Mouse (Mus musculus) forebrain, embryonic 15.5 days (tissue): ENCODE data around the gene Pde9a. TPM values are rescaled to one million over a fixed set of nuclear protein-coding genes. Genes with fewer than 3 reads are reported as not detected.

Source experiments
- ATAC-seq: fragments of 200-750 bp; cut with Nextera tagmentation; replicated peaks from 2 replicates; pipeline ENCODE4 v1.8.0; 2017; ENCODE audit warnings: mild to moderate bottlenecking, moderate TSS enrichment, moderate library complexity
- H3K27ac ChIP-seq: fragments of 300-500 bp; sonication (generic); replicated peaks from 2 replicates; pipeline ENCODE4 v1.5.1; 2015; ENCODE audit warnings: mild to moderate bottlenecking, inconsistent platforms
- H3K27me3 ChIP-seq: fragments of 300-500 bp; sonication (generic); 2 replicates; pipeline ENCODE4 v1.6.1; 2015; ENCODE audit warnings: inconsistent platforms
- H3K36me3 ChIP-seq: fragments of 300-500 bp; sonication (generic); 2 replicates; pipeline ENCODE4 v1.6.1; 2015; ENCODE audit warnings: mild to moderate bottlenecking, inconsistent platforms
- H3K4me1 ChIP-seq: fragments of 300-500 bp; sonication (generic); 2 replicates; pipeline ENCODE4 v1.6.1; 2015; ENCODE audit warnings: inconsistent platforms
- H3K4me2 ChIP-seq: fragments of 300-500 bp; sonication (generic); replicated peaks from 2 replicates; pipeline ENCODE4 v1.6.1; 2015; ENCODE audit warnings: mild to moderate bottlenecking, inconsistent platforms
- H3K4me3 ChIP-seq: fragments of 300-500 bp; sonication (generic); 2 replicates; pipeline ENCODE4 v1.5.1; 2015; ENCODE audit warnings: mild to moderate bottlenecking, inconsistent platforms
- H3K9ac ChIP-seq: fragments of 300-500 bp; sonication (generic); replicated peaks from 2 replicates; pipeline ENCODE4 v1.6.1; 2015; ENCODE audit warnings: mild to moderate bottlenecking, inconsistent platforms
- H3K9me3 ChIP-seq: fragments of 300-500 bp; sonication (generic); 2 replicates; pipeline ENCODE4 v1.6.1; 2016; ENCODE audit warnings: inconsistent platforms
- WGBS: fragments of 180-500 bp; shearing (Covaris S2); methylation state at CpG from one replicate; pipeline ENCODE4 v1.1.7; 2015; ENCODE audit warnings: mixed read lengths; 5-methylcytosine and 5-hydroxymethylcytosine counted together
- polyA plus RNA-seq: library from polyadenylated mRNA; unstranded; fragments of >200 nt; fragmentation: Nextera tagmentation; extraction: Ambion mirVana; gene quantifications from 2 replicates; pipeline ENCODE4 v1.2.1, GENCODE M21; 2015

Pde9a gene
- polyA plus RNA-seq, 1 experiment from 2014 or later = 59.6 TPM

- no peak overlapping the region for H3K27ac ChIP-seq
- 83% methylated on average over 3 of the region's 3 CpGs for WGBS
- H3K9ac ChIP-seq = no peak overlapping the region
- H3K36me3 ChIP-seq = no peaks in the 10 kb centered on the region
- no peaks in the 10 kb centered on the region for H3K9me3 ChIP-seq
- H3K4me1 ChIP-seq = peaks cover 44% of the 10 kb centered on the region
- no peak for ATAC-seq
- H3K4me3 ChIP-seq = no peak overlapping the region
- no peak overlapping the region for H3K4me2 ChIP-seq
- H3K27me3 ChIP-seq = no peaks in the 10 kb centered on the region
Observed at GRCm38 (mm10) chr17:31391462-31391861, 5.5 kb downstream of the Pde9a start.

GRCm38 (mm10) chr17:31392041-31392440 lies 6.0 kb downstream of the Pde9a start:
- Histone ChIP-seq H3K36me3 (no peaks in the 10 kb centered on the region), H3K9ac (no peak overlapping the region), H3K4me3 (no peak overlapping the region), H3K27me3 (no peaks in the 10 kb centered on the region), H3K9me3 (no peaks in the 10 kb centered on the region), H3K4me2 (no peak overlapping the region), H3K27ac (no peak overlapping the region), H3K4me1 (peaks cover 38% of the 10 kb centered on the region)
- ATAC-seq = no peak
- WGBS = 86% methylated on average over 5 of the region's 5 CpGs

GRCm38 (mm10) chr17:31393811-31394210 lies 7.8 kb downstream of the Pde9a start:
- no peak overlapping the region for H3K4me2 ChIP-seq
- no peak overlapping the region for H3K27ac ChIP-seq
- H3K27me3 ChIP-seq = no peaks in the 10 kb centered on the region
- H3K4me1 ChIP-seq = peaks cover 20% of the 10 kb centered on the region
- H3K9ac ChIP-seq = no peak overlapping the region
- no peak overlapping the region for H3K4me3 ChIP-seq
- WGBS = 70% methylated on average over 2 of the region's 2 CpGs
- no peaks in the 10 kb centered on the region for H3K36me3 ChIP-seq
- no peaks in the 10 kb centered on the region for H3K9me3 ChIP-seq
- no peak for ATAC-seq

- ATAC-seq = no peak
- H3K27ac ChIP-seq = peak overlapping the region; percentile 25; the same call in 1 of the 2 replicates
Observed at GRCm38 (mm10) chr17:31400294-31400693, 14.3 kb downstream of the Pde9a start.

GRCm38 (mm10) chr17:31401160-31401559 lies 15.2 kb downstream of the Pde9a start:
- H3K9me3 ChIP-seq = no peaks in the 10 kb centered on the region
- ATAC-seq = no peak
- WGBS = 91% methylated on average over 3 of the region's 3 CpGs
- no peak overlapping the region for H3K4me2 ChIP-seq
- H3K4me1 ChIP-seq = peaks cover 24% of the 10 kb centered on the region
- H3K27ac ChIP-seq = no peak overlapping the region
- H3K9ac ChIP-seq = no peak overlapping the region
- no peak overlapping the region for H3K4me3 ChIP-seq
- no peaks in the 10 kb centered on the region for H3K27me3 ChIP-seq
- H3K36me3 ChIP-seq = no peaks in the 10 kb centered on the region

More at GRCm38 (mm10) chr17:31400294-31400693, 14.3 kb downstream of the Pde9a start:
- Histone ChIP-seq H3K9ac (no peak overlapping the region), H3K4me2 (no peak overlapping the region), H3K4me3 (no peak overlapping the region), H3K4me1 (peaks cover 24% of the 10 kb centered on the region), H3K27me3 (no peaks in the 10 kb centered on the region), H3K9me3 (no peaks in the 10 kb centered on the region), H3K36me3 (no peaks in the 10 kb centered on the region)
- 70% methylated on average over 6 of the region's 6 CpGs for WGBS

- Histone ChIP-seq H3K4me3 (no peak overlapping the region), H3K9ac (0 out of 2 replicates have a peak overlapping the region, but pooled peaks have one; percentile 3), H3K27me3 (no peaks in the 10 kb centered on the region), H3K36me3 (0 out of 2 replicates have a peak, but pooled peaks cover 2% of the 10 kb centered on the region), H3K9me3 (no peaks in the 10 kb centered on the region), H3K27ac (peak overlapping the region; percentile 82), H3K4me2 (no peak overlapping the region), H3K4me1 (peaks cover 24% of the 10 kb centered on the region)
- ATAC-seq = peak; percentile 39; the same call in 1 of the 2 replicates
- WGBS = 33% methylated on average over 8 of the region's 8 CpGs
Observed at GRCm38 (mm10) chr17:31402713-31403112, 16.7 kb downstream of the Pde9a start.

- Histone ChIP-seq H3K27ac (no peak overlapping the region), H3K36me3 (0 out of 2 replicates have a peak, but pooled peaks cover 3% of the 10 kb centered on the region), H3K4me3 (no peak overlapping the region), H3K9me3 (no peaks in the 10 kb centered on the region), H3K4me2 (no peak overlapping the region), H3K4me1 (peaks cover 37% of the 10 kb centered on the region), H3K9ac (no peak overlapping the region), H3K27me3 (no peaks in the 10 kb centered on the region)
- 68% methylated on average over 6 of the region's 6 CpGs for WGBS
- no peak for ATAC-seq
Observed at GRCm38 (mm10) chr17:31405694-31406227, 19.8 kb downstream of the Pde9a start.

GRCm38 (mm10) chr17:31409741-31410350 lies 23.8 kb downstream of the Pde9a start:
- peaks cover 38% of the 10 kb centered on the region for H3K4me1 ChIP-seq
- peak overlapping the region; percentile 79 for H3K27ac ChIP-seq
- H3K9me3 ChIP-seq = no peaks in the 10 kb centered on the region
- H3K4me2 ChIP-seq = no peak overlapping the region
- peaks cover 6% of the 10 kb centered on the region for H3K36me3 ChIP-seq
- no peak overlapping the region for H3K9ac ChIP-seq
- peak; percentile 58; the same call in 1 of the 2 replicates for ATAC-seq
- no peaks in the 10 kb centered on the region for H3K27me3 ChIP-seq
- no peak overlapping the region for H3K4me3 ChIP-seq
- 2% methylated on average over 10 of the region's 10 CpGs for WGBS

GRCm38 (mm10) chr17:31415258-31415657 lies 29.2 kb downstream of the Pde9a start:
- Histone ChIP-seq H3K9me3 (no peaks in the 10 kb centered on the region), H3K4me2 (no peak overlapping the region), H3K4me3 (no peak overlapping the region), H3K4me1 (peaks cover 48% of the 10 kb centered on the region), H3K27ac (peak overlapping the region; percentile 80), H3K27me3 (no peaks in the 10 kb centered on the region), H3K36me3 (peaks cover 33% of the 10 kb centered on the region), H3K9ac (no peak overlapping the region)
- 57% methylated on average over 9 of the region's 9 CpGs for WGBS
- ATAC-seq = peak; percentile 56; the same call in 1 of the 2 replicates

- Histone ChIP-seq H3K4me2 (no peak overlapping the region), H3K9me3 (no peaks in the 10 kb centered on the region), H3K4me1 (peaks cover 25% of the 10 kb centered on the region), H3K27ac (peak overlapping the region; percentile 75), H3K36me3 (peaks cover 44% of the 10 kb centered on the region), H3K9ac (no peak overlapping the region), H3K27me3 (no peaks in the 10 kb centered on the region), H3K4me3 (no peak overlapping the region)
- ATAC-seq = peak; percentile 57
- WGBS = 74% methylated on average over 17 of the region's 17 CpGs
Observed at GRCm38 (mm10) chr17:31418804-31419597, 33.0 kb downstream of the Pde9a start.

GRCm38 (mm10) chr17:31419598-31419950 lies 33.6 kb downstream of the Pde9a start:
- Histone ChIP-seq H3K27ac (peak overlapping the region; percentile 75), H3K4me1 (peaks cover 25% of the 10 kb centered on the region), H3K4me2 (no peak overlapping the region), H3K27me3 (no peaks in the 10 kb centered on the region), H3K4me3 (no peak overlapping the region), H3K9ac (no peak overlapping the region), H3K9me3 (no peaks in the 10 kb centered on the region), H3K36me3 (peaks cover 41% of the 10 kb centered on the region)
- 72% methylated on average over 2 of the region's 2 CpGs for WGBS
- ATAC-seq = no peak

GRCm38 (mm10) chr17:31419995-31420394 lies 34.0 kb downstream of the Pde9a start:
- 52% methylated on average over 3 of the region's 3 CpGs for WGBS
- ATAC-seq = no peak
- Histone ChIP-seq H3K4me1 (peaks cover 22% of the 10 kb centered on the region), H3K4me2 (no peak overlapping the region), H3K27me3 (no peaks in the 10 kb centered on the region), H3K36me3 (peaks cover 40% of the 10 kb centered on the region), H3K4me3 (no peak overlapping the region), H3K27ac (peak overlapping the region; percentile 75), H3K9ac (no peak overlapping the region), H3K9me3 (no peaks in the 10 kb centered on the region)
